Mouse (Mus musculus) cerebellum, adult 11 months (tissue): Measurements from ENCODE around the gene Pde4d.

ENCODE experiments used
- DNase-seq: peaks from one replicate; pipeline ENCODE4 v3.0.0; 2022

Pde4d gene

GRCm38 (mm10) chr13:109681699-109682293 is 1232.0 kb downstream of the Pde4d start:
- no peak for DNase-seq

DNA sequence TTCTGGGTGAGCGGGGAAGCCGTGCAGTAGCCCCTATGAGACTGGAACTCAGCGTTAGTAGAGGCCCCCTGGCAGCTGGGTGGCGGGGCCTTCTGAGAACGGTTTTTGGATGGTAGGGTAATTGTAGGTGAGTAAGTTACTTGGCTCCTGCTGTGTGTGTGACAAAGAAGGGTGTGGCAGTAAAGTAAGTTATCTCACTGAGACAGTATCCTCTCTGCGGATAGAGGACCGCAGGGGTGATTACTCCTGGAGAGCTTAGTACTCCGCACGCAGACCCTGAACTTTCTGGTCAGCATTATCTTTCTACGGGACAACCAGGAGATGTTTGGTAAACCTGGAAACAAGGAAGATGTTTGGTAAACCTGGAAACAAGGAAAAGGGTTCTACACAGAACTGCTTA is 1233.3 kb downstream of the Pde4d start:
- no peak for DNase-seq

DNA sequence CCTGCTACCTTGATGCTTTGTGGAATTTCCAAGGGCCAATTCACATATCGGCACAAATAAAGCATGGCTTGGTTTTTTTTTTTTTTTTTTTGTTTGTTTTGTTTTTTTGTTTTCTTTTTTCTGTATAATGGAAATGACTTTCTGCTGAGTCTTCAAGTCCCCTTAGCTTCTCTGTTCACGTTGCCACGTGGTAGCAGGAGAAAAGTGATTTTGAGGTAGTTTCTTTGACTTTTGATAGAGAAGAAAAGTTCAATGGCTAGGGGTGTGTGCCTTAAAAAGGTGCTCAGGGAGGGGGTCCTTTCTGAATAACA is 1235.2 kb downstream of the Pde4d start:
- no peak for DNase-seq

DNA sequence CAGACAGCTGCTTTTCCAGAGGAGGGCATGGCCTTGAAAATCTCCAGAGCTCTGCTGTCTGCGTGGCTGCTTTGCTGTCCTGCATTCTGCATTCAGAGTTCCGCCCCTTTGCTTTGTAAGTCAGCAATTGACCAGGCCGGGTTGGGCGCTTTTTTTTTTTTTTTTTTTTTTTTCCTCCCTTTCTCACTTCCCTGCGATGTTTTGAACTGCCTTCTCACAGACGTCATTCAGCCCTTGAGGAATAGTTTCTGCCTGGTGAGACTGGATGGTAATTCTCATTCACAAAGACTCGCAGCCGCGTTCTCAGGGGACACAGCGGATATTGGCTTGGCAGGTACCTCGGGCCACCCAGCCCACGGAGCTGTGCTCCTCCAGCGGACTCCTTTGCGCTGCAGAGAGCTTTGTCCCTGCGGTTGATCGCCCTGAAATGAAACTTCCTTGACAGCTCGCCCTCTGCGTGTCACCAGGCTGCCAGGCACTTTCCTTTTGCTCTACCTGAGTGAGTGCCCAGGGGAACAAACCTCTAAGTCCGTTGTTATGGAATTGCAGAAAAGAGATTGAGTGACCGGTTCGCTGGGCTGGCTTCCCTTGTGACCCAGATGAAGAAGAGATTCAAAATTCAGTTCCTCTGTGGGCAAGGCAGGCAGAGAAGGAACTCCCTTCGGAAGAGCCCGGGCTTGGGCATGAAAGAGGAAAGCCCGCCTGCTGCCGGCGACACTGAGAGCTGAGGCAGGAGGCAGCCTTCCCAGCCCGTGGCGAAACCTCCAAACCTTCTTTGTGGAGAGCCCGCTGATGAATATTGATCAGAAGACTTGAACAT is 1235.8 kb downstream of the Pde4d start:
- peak; percentile 15 for DNase-seq

- DNase-seq, result no peak
These were observed 1236.5 kb downstream of the Pde4d start for GRCm38 (mm10) chr13:109686116-109686876.

DNA sequence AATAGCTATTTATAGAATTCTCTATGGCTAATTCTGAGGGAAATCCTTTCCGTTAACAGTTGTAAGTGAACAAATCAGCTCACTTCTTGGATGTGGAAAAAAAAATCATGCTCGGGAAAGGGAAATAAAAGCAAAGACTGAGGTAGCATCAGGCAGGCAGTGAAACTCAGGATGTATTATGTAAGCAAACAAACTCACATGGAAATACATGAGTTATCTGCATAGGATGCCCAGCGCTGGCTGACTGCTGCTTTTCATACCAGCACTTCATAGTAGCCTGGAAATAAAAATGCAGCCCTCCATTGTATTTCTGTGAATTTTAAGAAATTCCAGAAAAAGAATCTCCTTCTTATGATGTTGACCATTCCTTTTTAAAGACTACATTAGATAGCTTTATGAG is 1237.2 kb downstream of the Pde4d start:
- no peak for DNase-seq

GRCm38 (mm10) chr13:109688195-109688594 is 1238.4 kb downstream of the Pde4d start:
- no peak for DNase-seq

GRCm38 (mm10) chr13:109689176-109689575 is 1239.4 kb downstream of the Pde4d start:
- DNase-seq, result no peak

GRCm38 (mm10) chr13:109690558-109690957 is 1240.8 kb downstream of the Pde4d start:
- DNase-seq, result no peak

DNA sequence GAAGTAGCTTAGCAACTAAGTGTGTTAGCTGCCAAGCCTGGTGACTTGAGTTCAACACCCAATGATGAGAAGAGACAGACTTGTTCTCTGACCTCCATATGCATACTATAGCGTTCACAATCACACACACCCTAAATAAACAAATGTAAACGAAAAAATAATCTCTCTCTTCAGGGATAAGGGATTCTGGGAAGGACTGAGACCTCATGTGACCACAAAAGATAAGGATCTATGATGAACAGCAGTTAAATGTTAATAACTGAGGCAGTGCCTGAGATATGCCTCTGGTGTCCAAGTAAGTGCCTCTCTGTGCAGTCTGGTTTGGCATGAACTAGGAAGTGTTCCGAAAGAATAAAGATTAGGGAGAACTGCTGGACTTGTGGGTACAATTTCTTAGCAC is 1243.1 kb downstream of the Pde4d start:
- DNase-seq, result no peak

- no peak for DNase-seq
These were observed 1244.0 kb downstream of the Pde4d start for GRCm38 (mm10) chr13:109693769-109694168.

DNA sequence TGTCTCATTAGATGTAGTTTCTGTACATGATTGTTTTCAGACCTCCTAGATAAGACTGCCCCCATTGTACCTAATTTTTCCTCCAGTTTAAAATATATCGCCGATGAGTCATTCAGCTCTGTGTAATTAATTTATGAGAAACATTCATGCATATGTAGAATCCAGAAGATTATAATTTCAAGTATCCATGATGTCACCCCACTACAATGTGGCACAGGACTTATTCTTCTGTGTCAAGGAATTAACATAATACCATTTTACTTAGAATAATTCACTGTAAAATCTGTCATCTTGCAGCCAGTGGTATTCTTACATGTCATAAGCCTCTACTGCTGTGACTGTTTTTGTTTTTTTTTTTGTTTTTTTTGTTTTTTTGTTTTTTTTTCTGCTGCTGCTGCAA is 1244.5 kb downstream of the Pde4d start:
- DNase-seq, result no peak

GRCm38 (mm10) chr13:109695098-109695497 is 1245.3 kb downstream of the Pde4d start:
- DNase-seq, result no peak

GRCm38 (mm10) chr13:109706141-109706540 is 1256.4 kb downstream of the Pde4d start:
- no peak for DNase-seq

DNA sequence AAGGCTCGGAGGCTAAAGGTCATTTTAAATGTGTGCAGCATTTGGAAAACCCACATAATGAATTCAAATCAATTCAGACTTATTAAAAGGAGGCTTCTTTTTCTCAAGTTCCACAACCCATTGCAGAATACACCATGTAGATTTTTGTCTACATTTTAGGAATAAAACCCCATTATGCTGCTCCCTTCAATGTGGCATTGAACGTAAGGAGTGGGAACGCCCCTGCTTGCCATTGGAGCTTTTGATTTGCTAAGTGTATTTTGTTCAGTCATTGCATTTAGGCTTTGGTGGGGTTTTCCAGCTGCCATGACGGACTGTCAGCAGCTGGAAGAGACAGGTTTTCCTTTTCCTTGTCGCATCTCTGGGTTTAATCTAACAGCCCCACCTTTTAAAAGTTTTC is 1256.8 kb downstream of the Pde4d start:
- DNase-seq, result no peak

DNA sequence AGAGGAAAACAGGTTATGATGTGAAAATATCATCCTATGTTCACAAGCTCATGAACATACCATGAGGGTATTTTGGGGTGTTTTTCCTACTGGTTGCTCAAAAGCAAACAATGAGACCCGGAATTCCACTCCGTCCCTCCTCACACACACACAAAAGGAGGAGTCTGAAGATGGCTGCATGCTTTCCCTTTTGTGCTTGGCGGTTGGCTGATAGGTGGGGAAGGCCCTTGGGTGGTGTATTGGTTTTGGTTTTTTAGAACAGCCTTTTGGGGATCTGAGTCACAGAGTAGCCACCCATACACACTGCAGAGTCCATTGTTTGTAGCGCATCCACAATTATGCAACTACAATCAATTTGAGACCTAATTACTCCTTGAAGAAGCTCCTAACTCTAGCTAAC is 1257.4 kb downstream of the Pde4d start:
- no peak for DNase-seq

- no peak for DNase-seq
These were observed 1258.6 kb downstream of the Pde4d start for GRCm38 (mm10) chr13:109708326-109708725.

- DNase-seq, result no peak
These were observed 1264.8 kb downstream of the Pde4d start for GRCm38 (mm10) chr13:109714581-109714980.

- DNase-seq, result no peak
These were observed 1265.6 kb downstream of the Pde4d start for GRCm38 (mm10) chr13:109715321-109715720.

GRCm38 (mm10) chr13:109720127-109720713 is 1270.5 kb downstream of the Pde4d start:
- DNase-seq, result no peak

GRCm38 (mm10) chr13:109722237-109723119 is 1272.7 kb downstream of the Pde4d start:
- DNase-seq, result no peak

- no peak for DNase-seq
These were observed 1277.6 kb downstream of the Pde4d start for GRCm38 (mm10) chr13:109727346-109727745.

GRCm38 (mm10) chr13:109729612-109730011 is 1279.9 kb downstream of the Pde4d start:
- no peak for DNase-seq
